Mouse (Mus musculus): ENCODE data around the gene Gm21876. TPM values are rescaled to one million over a fixed set of nuclear protein-coding genes. Genes with fewer than 3 reads are reported as not detected.
"Not testable (repeated sequence)": the region's sequence is repeated elsewhere in the genome, so short reads cannot be mapped to it uniquely, and the experiment has no call there.

The Gm21876 gene
- polyA plus RNA-seq (2015; fragmentation: Nextera tagmentation; extraction: Ambion mirVana), result not detected in 2 replicates

DNA sequence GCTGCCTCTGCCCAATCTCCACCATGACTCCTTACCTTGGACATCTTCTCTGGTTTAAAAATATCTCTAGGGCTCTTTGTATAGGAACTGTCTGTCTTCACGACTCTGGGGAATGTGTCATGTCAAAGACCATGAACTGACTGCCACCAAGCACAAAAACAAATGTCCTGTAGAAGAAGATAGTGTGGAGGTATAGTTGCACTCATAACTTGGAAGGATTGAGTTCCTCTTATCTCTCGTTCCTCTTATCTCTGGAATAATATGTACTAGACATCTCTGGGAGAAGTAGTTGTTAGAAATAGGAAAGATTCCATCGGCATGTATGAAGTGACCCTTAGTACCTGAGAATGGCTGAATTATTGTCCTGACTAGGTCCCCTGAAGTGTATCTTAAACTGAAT is at the start of gene Gm21876:
Gene Gm21876, minus strand, starts transcription at position 101 of the 400 bp plus-strand sequence.
- Histone ChIP-seq H3K4me1 (replicated peaks; ENCODE audit: control insufficient read depth, insufficient read depth, low read length) (no peaks in the 10 kb centered on the region), H3K27ac (ENCODE audit: low read length) (no peak within 1 kb of the TSS), H3K9me3 (ENCODE audit: control insufficient read depth, low read length) (no peaks in the 10 kb centered on the region), H3K27me3 (replicated peaks; ENCODE audit: control insufficient read depth, insufficient read depth, low read length) (no peaks in the 10 kb centered on the region), H3K9ac (replicated peaks; ENCODE audit: low read depth, low read length) (no peak within 1 kb of the TSS), H3K4me2 (ENCODE audit: low read length) (no peak within 1 kb of the TSS), H3K4me3 (replicated peaks; ENCODE audit: low read length) (no peak within 1 kb of the TSS), H3K36me3 (ENCODE audit: control insufficient read depth, insufficient read depth) (no peaks in the 10 kb centered on the region)
- 73% methylated on average over 3 of the region's 3 CpGs for WGBS
- ATAC-seq, result no peak

DNA sequence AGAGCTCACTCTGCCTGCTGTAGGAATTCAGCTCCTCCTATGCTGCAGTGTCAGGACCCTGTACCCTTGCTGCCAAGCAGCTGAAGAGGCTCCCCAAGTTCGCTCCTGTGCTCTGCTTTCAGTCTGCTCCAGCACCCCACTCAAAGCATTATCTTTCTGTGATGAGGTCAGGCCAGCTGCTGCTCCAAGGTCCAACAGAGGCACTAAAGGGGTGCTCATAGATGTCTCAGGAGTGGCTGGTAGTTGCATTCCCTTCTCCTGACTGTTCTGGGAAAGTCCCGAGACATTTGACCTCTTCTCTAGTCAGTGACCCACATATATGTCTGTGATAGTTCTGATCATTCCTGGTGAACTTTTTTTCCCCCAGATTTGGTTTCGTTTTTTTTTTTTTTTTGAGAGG is 45.0 kb upstream of the Gm21876 start:
- no peaks in the 10 kb centered on the region for H3K36me3 ChIP-seq (ENCODE audit: control insufficient read depth, insufficient read depth)
- no peaks in the 10 kb centered on the region for H3K9me3 ChIP-seq (ENCODE audit: control insufficient read depth, low read length)
- H3K4me3 ChIP-seq (replicated peaks; ENCODE audit: low read length), result no peak overlapping the region
- no peak for ATAC-seq
- H3K9ac ChIP-seq (replicated peaks; ENCODE audit: low read depth, low read length), result no peak overlapping the region
- no peak overlapping the region for H3K27ac ChIP-seq (ENCODE audit: low read length)
- 71% methylated on average over 3 of the region's 3 CpGs for WGBS
- no peaks in the 10 kb centered on the region for H3K27me3 ChIP-seq (replicated peaks; ENCODE audit: control insufficient read depth, insufficient read depth, low read length)
- no peak overlapping the region for H3K4me2 ChIP-seq (ENCODE audit: low read length)
- H3K4me1 ChIP-seq (replicated peaks; ENCODE audit: control insufficient read depth, insufficient read depth, low read length), result no peaks in the 10 kb centered on the region

DNA sequence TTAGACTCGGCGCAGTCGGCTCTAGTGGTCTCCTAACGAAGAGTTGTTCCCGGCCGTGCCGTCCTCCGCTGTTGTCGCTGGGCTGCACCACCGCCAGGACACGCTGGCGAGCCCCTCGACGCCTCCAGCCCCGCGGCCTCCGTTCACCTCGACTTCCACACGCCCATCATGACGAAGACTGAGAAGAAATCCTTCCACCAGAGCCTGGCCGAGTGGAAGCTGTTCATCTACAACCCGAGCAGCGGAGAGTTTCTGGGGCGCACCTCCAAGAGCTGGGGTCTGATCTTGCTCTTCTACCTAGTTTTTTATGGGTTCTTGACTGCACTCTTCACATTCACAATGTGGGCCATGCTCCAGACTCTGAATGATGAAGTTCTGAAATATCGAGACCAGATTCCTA is 28.8 kb downstream of the Gm21876 start:
- not testable (repeated sequence) for H3K9ac ChIP-seq (replicated peaks; ENCODE audit: low read depth, low read length); H3K4me3 ChIP-seq (replicated peaks; ENCODE audit: low read length); H3K9me3 ChIP-seq (ENCODE audit: control insufficient read depth, low read length); H3K4me1 ChIP-seq (replicated peaks; ENCODE audit: control insufficient read depth, insufficient read depth, low read length); H3K36me3 ChIP-seq (ENCODE audit: control insufficient read depth, insufficient read depth); ATAC-seq; H3K27ac ChIP-seq (ENCODE audit: low read length); H3K4me2 ChIP-seq (ENCODE audit: low read length); H3K27me3 ChIP-seq (replicated peaks; ENCODE audit: control insufficient read depth, insufficient read depth, low read length)
- 95% methylated on average over 24 of the region's 25 CpGs for WGBS

Other genes starting within 250 kb of the Gm21876 start
- gene Cfp, start 244.1 kb downstream of the Gm21876 start, polyA plus RNA-seq (2015; fragmentation: Nextera tagmentation; extraction: Ambion mirVana), result 4.4 and 6.4 TPM in 2 replicates
- gene Elk1, start 225.0 kb downstream of the Gm21876 start, polyA plus RNA-seq (2015; fragmentation: Nextera tagmentation; extraction: Ambion mirVana), result 24.1 and 27.4 TPM in 2 replicates
- 36.4 and 39.8 TPM in 2 replicates for gene Uxt, start 213.6 kb downstream of the Gm21876 start, polyA plus RNA-seq (2015; fragmentation: Nextera tagmentation; extraction: Ambion mirVana)
- gene Zfp182, start 113.3 kb downstream of the Gm21876 start, polyA plus RNA-seq (2015; fragmentation: Nextera tagmentation; extraction: Ambion mirVana), result 9.6 and 11.7 TPM in 2 replicates
- not detected in 2 replicates for gene Spaca5, start 107.2 kb downstream of the Gm21876 start, polyA plus RNA-seq (2015; fragmentation: Nextera tagmentation; extraction: Ambion mirVana)
- gene Zfp300, start 86.1 kb downstream of the Gm21876 start, polyA plus RNA-seq (2015; fragmentation: Nextera tagmentation; extraction: Ambion mirVana), result 3.1 and 3.4 TPM in 2 replicates
- gene Ssxa1, start 59.8 kb downstream of the Gm21876 start, polyA plus RNA-seq (2015; fragmentation: Nextera tagmentation; extraction: Ambion mirVana), result not detected in 2 replicates